Mouse (Mus musculus) limb, embryonic 12.5 days (tissue): Measurements from ENCODE around the gene Ppp2r2d. TPM values are rescaled to one million over a fixed set of nuclear protein-coding genes. Genes with fewer than 3 reads are reported as not detected.
A peak's percentile ranks its signal among the peaks of the same experiment; 100 is the strongest.

Experiments used
- ATAC-seq: fragments of 200-750 bp; cut with Nextera tagmentation; 2 replicates; pipeline ENCODE4 v1.8.0; 2017; ENCODE audit warnings: low read depth, moderate TSS enrichment; ENCODE audit not compliant: insufficient number of reproducible peaks, insufficient read depth, low FRiP score, low TSS enrichment
- H3K27ac ChIP-seq: fragments of 300-500 bp; sonication (generic); 2 replicates; pipeline ENCODE4 v1.5.1; 2016; ENCODE audit warnings: mild to moderate bottlenecking, moderate library complexity
- H3K27me3 ChIP-seq: fragments of 300-500 bp; sonication (generic); 2 replicates; pipeline ENCODE4 v1.6.1; 2016; ENCODE audit warnings: mild to moderate bottlenecking, moderate library complexity
- H3K36me3 ChIP-seq: fragments of 300-500 bp; sonication (generic); 2 replicates; pipeline ENCODE4 v1.6.1; 2016; ENCODE audit warnings: mild to moderate bottlenecking, moderate library complexity
- H3K4me1 ChIP-seq: fragments of 300-500 bp; sonication (generic); replicated peaks from 2 replicates; pipeline ENCODE4 v1.6.1; 2016
- H3K4me2 ChIP-seq: fragments of 300-500 bp; sonication (generic); 2 replicates; pipeline ENCODE4 v1.6.1; 2016; ENCODE audit warnings: mild to moderate bottlenecking, moderate library complexity
- H3K4me3 ChIP-seq: fragments of 300-500 bp; sonication (generic); replicated peaks from 2 replicates; pipeline ENCODE4 v1.5.1; 2016; ENCODE audit warnings: mild to moderate bottlenecking
- H3K9ac ChIP-seq: fragments of 300-500 bp; sonication (generic); replicated peaks from 2 replicates; pipeline ENCODE4 v1.6.1; 2016; ENCODE audit warnings: mild to moderate bottlenecking, moderate library complexity
- H3K9me3 ChIP-seq: fragments of 300-500 bp; sonication (generic); 2 replicates; pipeline ENCODE4 v1.6.1; 2016; ENCODE audit warnings: mild to moderate bottlenecking, moderate library complexity
- WGBS: fragments of 180-500 bp; shearing (Covaris S2); methylation state at CpG from one replicate; pipeline ENCODE4 v1.1.7; 2016; 5-methylcytosine and 5-hydroxymethylcytosine counted together
- polyA plus RNA-seq: library from polyadenylated mRNA; unstranded; fragments of >200 nt; fragmentation: Nextera tagmentation; extraction: Ambion mirVana; gene quantifications from 2 replicates; pipeline ENCODE4 v1.2.1, GENCODE M21; 2016

Gene Ppp2r2d
- polyA plus RNA-seq, 1 experiment from 2014 or later, result 51.1 TPM

GRCm38 (mm10) chr7:138841436-138842151 is 4.3 kb upstream of the Ppp2r2d start:
- H3K27ac ChIP-seq, result no peak overlapping the region
- WGBS, result 86% methylated on average over 2 of the region's 3 CpGs
- no peak for ATAC-seq

GRCm38 (mm10) chr7:138843421-138843820 is 2.5 kb upstream of the Ppp2r2d start:
- H3K9ac ChIP-seq, result no peak overlapping the region
- H3K27ac ChIP-seq, result no peak overlapping the region

More at GRCm38 (mm10) chr7:138841436-138842151, 4.3 kb upstream of the Ppp2r2d start:
- H3K36me3 ChIP-seq, result peaks cover 2% of the 10 kb centered on the region
- H3K4me1 ChIP-seq, result peaks cover 17% of the 10 kb centered on the region
- H3K4me2 ChIP-seq, result no peak overlapping the region
- H3K9ac ChIP-seq, result no peak overlapping the region
- no peaks in the 10 kb centered on the region for H3K27me3 ChIP-seq
- no peaks in the 10 kb centered on the region for H3K9me3 ChIP-seq
- no peak overlapping the region for H3K4me3 ChIP-seq

GRCm38 (mm10) chr7:138845111-138845510 is 768 bp upstream of the Ppp2r2d start:
- Histone ChIP-seq H3K9me3 (no peaks in the 10 kb centered on the region), H3K4me3 (peak overlapping the region; percentile 100), H3K36me3 (peaks cover 16% of the 10 kb centered on the region; the same call in 1 of the 2 replicates), H3K9ac (peak overlapping the region; percentile 95), H3K4me2 (peak overlapping the region; percentile 87), H3K27ac (no peak overlapping the region), H3K27me3 (no peaks in the 10 kb centered on the region), H3K4me1 (peaks cover 34% of the 10 kb centered on the region)
- no peak for ATAC-seq
- WGBS, result 33% methylated on average over 8 of the region's 8 CpGs

More at GRCm38 (mm10) chr7:138843421-138843820, 2.5 kb upstream of the Ppp2r2d start:
- H3K4me1 ChIP-seq, result peaks cover 32% of the 10 kb centered on the region
- peaks cover 5% of the 10 kb centered on the region; the same call in 1 of the 2 replicates for H3K36me3 ChIP-seq
- no peaks in the 10 kb centered on the region for H3K27me3 ChIP-seq
- no peak overlapping the region for H3K4me2 ChIP-seq
- no peak for ATAC-seq
- H3K9me3 ChIP-seq, result no peaks in the 10 kb centered on the region
- H3K4me3 ChIP-seq, result no peak overlapping the region
- WGBS, result 92% methylated on average over 4 of the region's 4 CpGs

GRCm38 (mm10) chr7:138846502-138846991 is 668 bp downstream of the Ppp2r2d start:
- no peaks in the 10 kb centered on the region for H3K27me3 ChIP-seq
- H3K4me3 ChIP-seq, result peak overlapping the region; percentile 100
- ATAC-seq, result peak; percentile 32; the same call in 1 of the 2 replicates
- WGBS, result under 1% methylated on average over 48 of the region's 61 CpGs
- H3K4me2 ChIP-seq, result peak overlapping the region; percentile 87
- peak overlapping the region; percentile 93 for H3K27ac ChIP-seq
- H3K36me3 ChIP-seq, result peaks cover 24% of the 10 kb centered on the region
- peak overlapping the region; percentile 95 for H3K9ac ChIP-seq
- H3K9me3 ChIP-seq, result no peaks in the 10 kb centered on the region
- H3K4me1 ChIP-seq, result peaks cover 30% of the 10 kb centered on the region

- Histone ChIP-seq H3K9ac (peak overlapping the region; percentile 95), H3K4me2 (peak overlapping the region; percentile 87), H3K27ac (no peak overlapping the region), H3K9me3 (no peaks in the 10 kb centered on the region), H3K36me3 (peaks cover 33% of the 10 kb centered on the region), H3K4me3 (peak overlapping the region; percentile 100), H3K27me3 (no peaks in the 10 kb centered on the region), H3K4me1 (peaks cover 30% of the 10 kb centered on the region)
- WGBS, result 56% methylated on average over 13 of the region's 13 CpGs
- ATAC-seq, result no peak; the same call in 1 of the 2 replicates
These were observed 1.6 kb downstream of the Ppp2r2d start for GRCm38 (mm10) chr7:138847316-138848027.

GRCm38 (mm10) chr7:138848028-138848920 is 2.4 kb downstream of the Ppp2r2d start:
- Histone ChIP-seq H3K4me3 (peak overlapping the region; percentile 100; the same call in 1 of the 2 replicates), H3K4me2 (peak overlapping the region; percentile 87), H3K36me3 (peaks cover 41% of the 10 kb centered on the region), H3K9me3 (no peaks in the 10 kb centered on the region), H3K27ac (no peak overlapping the region), H3K9ac (peak overlapping the region; percentile 95; the same call in 1 of the 2 replicates), H3K27me3 (no peaks in the 10 kb centered on the region), H3K4me1 (peaks cover 30% of the 10 kb centered on the region)
- no peak for ATAC-seq
- 77% methylated on average over 7 of the region's 7 CpGs for WGBS

GRCm38 (mm10) chr7:138850083-138850482 is 4.2 kb downstream of the Ppp2r2d start:
- Histone ChIP-seq H3K4me2 (no peak overlapping the region), H3K36me3 (peaks cover 57% of the 10 kb centered on the region), H3K4me1 (peaks cover 21% of the 10 kb centered on the region), H3K9me3 (no peaks in the 10 kb centered on the region), H3K27ac (no peak overlapping the region), H3K4me3 (no peak overlapping the region), H3K9ac (no peak overlapping the region), H3K27me3 (no peaks in the 10 kb centered on the region)
- no peak for ATAC-seq

- ATAC-seq, result no peak
- Histone ChIP-seq H3K27ac (no peak overlapping the region), H3K4me1 (peaks cover 1% of the 10 kb centered on the region; the same call in 1 of the 2 replicates), H3K9ac (no peak overlapping the region), H3K27me3 (no peaks in the 10 kb centered on the region), H3K36me3 (peaks cover 69% of the 10 kb centered on the region), H3K4me3 (no peak overlapping the region), H3K9me3 (no peaks in the 10 kb centered on the region), H3K4me2 (no peak overlapping the region)
- 95% methylated on average over 4 of the region's 4 CpGs for WGBS
These were observed 7.6 kb downstream of the Ppp2r2d start for GRCm38 (mm10) chr7:138853417-138854031.

- H3K4me1 ChIP-seq, result no peaks in the 10 kb centered on the region
- no peak overlapping the region for H3K4me2 ChIP-seq
- WGBS, result 97% methylated on average over 2 of the region's 2 CpGs
- no peaks in the 10 kb centered on the region for H3K9me3 ChIP-seq
- no peak overlapping the region for H3K9ac ChIP-seq
- H3K27ac ChIP-seq, result no peak overlapping the region
- H3K4me3 ChIP-seq, result no peak overlapping the region
- peaks cover 70% of the 10 kb centered on the region for H3K36me3 ChIP-seq
- ATAC-seq, result no peak
- no peaks in the 10 kb centered on the region for H3K27me3 ChIP-seq
These were observed 8.3 kb downstream of the Ppp2r2d start for GRCm38 (mm10) chr7:138854201-138854600.

- peaks cover 66% of the 10 kb centered on the region for H3K36me3 ChIP-seq
- no peak overlapping the region for H3K4me2 ChIP-seq
- H3K9ac ChIP-seq, result no peak overlapping the region
- no peaks in the 10 kb centered on the region for H3K27me3 ChIP-seq
- WGBS, result 75% methylated on average over 2 of the region's 2 CpGs
- H3K27ac ChIP-seq, result no peak overlapping the region
- H3K9me3 ChIP-seq, result no peaks in the 10 kb centered on the region
- H3K4me1 ChIP-seq, result no peaks in the 10 kb centered on the region
- no peak for ATAC-seq
- H3K4me3 ChIP-seq, result no peak overlapping the region
These were observed 10.8 kb downstream of the Ppp2r2d start for GRCm38 (mm10) chr7:138856670-138857069.
